Mouse (Mus musculus) 416B (cell line): Measurements from ENCODE around the gene Npas1.

ENCODE experiments used
- DNase-seq: peaks from one replicate; pipeline ENCODE4 v3.0.0; 2011; ENCODE audit warnings: low read depth

Npas1 gene

GRCm38 (mm10) chr7:16477628-16478027 is at the start of gene Npas1:
TSS of gene Npas1 (minus strand) at chr7:16477728.
- DNase-seq: no peak

- DNase-seq: no peak
Measured at GRCm38 (mm10) chr7:16525995-16526394, 48.5 kb upstream of the Npas1 start.

GRCm38 (mm10) chr7:16525448-16525847 is 47.9 kb upstream of the Npas1 start:
- DNase-seq: no peak

- DNase-seq: no peak
Measured at GRCm38 (mm10) chr7:16524308-16524707, 46.8 kb upstream of the Npas1 start.

- DNase-seq: no peak
Measured at GRCm38 (mm10) chr7:16519310-16519709, 41.8 kb upstream of the Npas1 start.

GRCm38 (mm10) chr7:16517198-16517597 is 39.7 kb upstream of the Npas1 start:
- DNase-seq: no peak

- peak; percentile 75 for DNase-seq
Measured at GRCm38 (mm10) chr7:16507284-16507683, 29.8 kb upstream of the Npas1 start.

- DNase-seq: no peak
Measured at GRCm38 (mm10) chr7:16505226-16505593, 27.7 kb upstream of the Npas1 start.

GRCm38 (mm10) chr7:16504573-16505225 is 27.2 kb upstream of the Npas1 start:
- no peak for DNase-seq

- DNase-seq: no peak
Measured at GRCm38 (mm10) chr7:16501571-16501970, 24.0 kb upstream of the Npas1 start.

GRCm38 (mm10) chr7:16499671-16500104 is 22.2 kb upstream of the Npas1 start:
- no peak for DNase-seq

GRCm38 (mm10) chr7:16496260-16496659 is 18.7 kb upstream of the Npas1 start:
- DNase-seq: no peak

GRCm38 (mm10) chr7:16493361-16493760 is 15.8 kb upstream of the Npas1 start:
- peak; percentile 59 for DNase-seq

GRCm38 (mm10) chr7:16492211-16492610 is 14.7 kb upstream of the Npas1 start:
- DNase-seq: no peak

- DNase-seq: peak; percentile 74
Measured at GRCm38 (mm10) chr7:16491759-16492158, 14.2 kb upstream of the Npas1 start.

- peak; percentile 61 for DNase-seq
Measured at GRCm38 (mm10) chr7:16489948-16490347, 12.4 kb upstream of the Npas1 start.

GRCm38 (mm10) chr7:16488816-16489215 is 11.3 kb upstream of the Npas1 start:
- no peak for DNase-seq

- DNase-seq: no peak
Measured at GRCm38 (mm10) chr7:16476600-16476989, 933 bp downstream of the Npas1 start.

GRCm38 (mm10) chr7:16475764-16476599 is 1.5 kb downstream of the Npas1 start:
- DNase-seq: no peak

- DNase-seq: no peak
Measured at GRCm38 (mm10) chr7:16475321-16475720, 2.2 kb downstream of the Npas1 start.

- no peak for DNase-seq
Measured at GRCm38 (mm10) chr7:16474445-16474844, 3.1 kb downstream of the Npas1 start.

- DNase-seq: no peak
Measured at GRCm38 (mm10) chr7:16473847-16474246, 3.7 kb downstream of the Npas1 start.

GRCm38 (mm10) chr7:16472116-16472709 is 5.3 kb downstream of the Npas1 start:
- DNase-seq: no peak
